Mouse (Mus musculus): ENCODE measurements around the gene Socs3.

DNA sequence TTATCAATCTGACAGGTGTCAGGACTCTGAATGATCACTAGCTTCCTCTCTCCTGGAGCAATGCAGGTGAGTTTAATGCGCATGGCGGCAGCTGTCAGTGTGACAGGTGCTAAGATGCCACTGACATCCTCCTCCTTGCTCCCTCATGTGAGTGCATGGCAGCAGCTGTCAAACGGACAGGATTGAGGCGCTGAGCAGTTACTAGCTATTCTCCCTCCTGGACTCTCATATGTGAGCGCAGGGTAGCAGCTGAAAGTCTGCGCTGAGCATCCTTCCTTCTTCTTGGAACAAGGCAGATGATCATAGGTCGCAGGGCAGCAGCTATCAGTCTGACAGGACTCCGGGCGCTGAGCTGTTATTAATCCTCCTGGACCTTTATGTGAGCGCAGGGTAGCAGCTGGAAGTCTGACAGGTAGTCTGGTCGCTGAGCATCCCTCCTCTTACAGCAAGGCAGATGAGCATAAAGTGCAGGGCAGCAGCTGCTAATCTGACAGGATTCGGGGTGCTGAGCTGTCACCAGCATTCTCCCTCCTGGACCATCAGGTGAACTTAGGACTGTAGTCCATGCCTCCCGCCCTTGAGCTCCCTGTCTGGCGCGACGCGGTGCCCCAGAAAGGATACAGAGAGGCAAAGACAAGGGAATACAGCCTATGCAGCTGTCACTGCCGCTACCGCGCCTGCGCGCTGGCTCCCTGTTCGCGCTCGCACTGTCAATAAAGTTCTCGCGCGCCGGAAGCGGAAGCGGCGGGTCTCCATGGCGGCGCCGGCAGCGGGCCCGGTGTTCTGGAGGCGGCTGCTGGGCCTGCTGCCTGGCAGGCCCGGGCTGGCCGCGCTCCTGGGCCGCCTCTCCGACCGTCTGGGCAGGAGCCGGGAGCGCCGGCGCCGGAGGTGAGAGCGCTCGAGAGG is 16.5 kb upstream of the Socs3 start, which contains the start of gene Pgs1:
- no peak for TF ChIP-seq CHD2 (IDR thresholded peaks at IDR 0.05; ENCODE audit: low read length)
- TF ChIP-seq KAT2A (conservative IDR thresholded peaks at IDR 0.05; ENCODE audit: low read depth, low read length), result no peak; the same call in 1 of the 2 replicates
- TF ChIP-seq CTCF (IDR thresholded peaks at IDR 0.05 in 2 of 3, conservative IDR thresholded peaks at IDR 0.05 in 1 of 3; ENCODE audit: control insufficient read depth in 1 of 3, insufficient read depth in 1 of 3, low read depth in 2 of 3, low read length in 3 of 3, poor library complexity in 1 of 3, severe bottlenecking in 1 of 3), result no peak
- peak; percentile 97 for TF ChIP-seq ELF1 (IDR thresholded peaks at IDR 0.05; ENCODE audit: low read depth, low read length)
- no peak; the same call in 1 of the 2 replicates for TF ChIP-seq MAX (IDR thresholded peaks at IDR 0.05; ENCODE audit: low read length)
- TF ChIP-seq POLR2A (IDR thresholded peaks at IDR 0.05; ENCODE audit: control insufficient read depth in 1 of 2, insufficient read depth in 1 of 2, low read depth in 1 of 2, low read length in 2 of 2, poor library complexity in 1 of 2), result peak; percentile 72 to 82; a peak in 2 of 4 replicates
